Mouse (Mus musculus): Measurements from ENCODE around the gene Nfya.
"Not testable (repeated sequence)": the region's sequence is repeated elsewhere in the genome, so short reads cannot be mapped to it uniquely, and the experiment has no call there.

Gene Nfya

GRCm38 (mm10) chr17:48391446-48391845 lies 18.3 kb downstream of the Nfya start:
- no peak for DNase-seq (ENCODE audit: low spot score)

GRCm38 (mm10) chr17:48389442-48389841 lies 20.3 kb downstream of the Nfya start:
- no peak for DNase-seq (ENCODE audit: low spot score)

GRCm38 (mm10) chr17:48388666-48389065 lies 21.0 kb downstream of the Nfya start:
- DNase-seq (ENCODE audit: low spot score) = no peak

GRCm38 (mm10) chr17:48385786-48386461 lies 23.8 kb downstream of the Nfya start:
- DNase-seq (ENCODE audit: low spot score) = no peak

GRCm38 (mm10) chr17:48379050-48379449 lies 30.7 kb downstream of the Nfya start:
- DNase-seq (ENCODE audit: low spot score) = no peak

- DNase-seq (ENCODE audit: low spot score) = no peak
Measured at GRCm38 (mm10) chr17:48376102-48376501, 33.6 kb downstream of the Nfya start.

GRCm38 (mm10) chr17:48372987-48373386 lies 36.7 kb downstream of the Nfya start:
- DNase-seq (ENCODE audit: low spot score) = no peak

- no peak for DNase-seq (ENCODE audit: low spot score)
Measured at GRCm38 (mm10) chr17:48371621-48372020, 38.1 kb downstream of the Nfya start.

- no peak for DNase-seq (ENCODE audit: low spot score)
Measured at GRCm38 (mm10) chr17:48366806-48367205, 42.9 kb downstream of the Nfya start.

GRCm38 (mm10) chr17:48365511-48366155 lies 44.1 kb downstream of the Nfya start:
- no peak for DNase-seq (ENCODE audit: low spot score)

- no peak for DNase-seq (ENCODE audit: low spot score)
Measured at GRCm38 (mm10) chr17:48363421-48363965, 46.2 kb downstream of the Nfya start.

GRCm38 (mm10) chr17:48362966-48363365 lies 46.7 kb downstream of the Nfya start:
- no peak for DNase-seq (ENCODE audit: low spot score)

- no peak for DNase-seq (ENCODE audit: low spot score)
Measured at GRCm38 (mm10) chr17:48362346-48362745, 47.4 kb downstream of the Nfya start.

- DNase-seq (ENCODE audit: low spot score) = no peak
Measured at GRCm38 (mm10) chr17:48360462-48360861, 49.2 kb downstream of the Nfya start.

GRCm38 (mm10) chr17:48359616-48360015 lies 50.1 kb downstream of the Nfya start, which contains the start of gene Treml1:
Treml1 (plus strand) TSS chr17:48359916.
- DNase-seq (ENCODE audit: low spot score) = no peak

- DNase-seq (ENCODE audit: low spot score) = no peak
Measured at GRCm38 (mm10) chr17:48357892-48358291, 51.8 kb downstream of the Nfya start.

- no peak for DNase-seq (ENCODE audit: low spot score)
Measured at GRCm38 (mm10) chr17:48355822-48356221, 53.9 kb downstream of the Nfya start.

GRCm38 (mm10) chr17:48352976-48353375 lies 56.7 kb downstream of the Nfya start:
- not testable (repeated sequence) for DNase-seq (ENCODE audit: low spot score)

- DNase-seq (ENCODE audit: low spot score) = no peak
Measured at GRCm38 (mm10) chr17:48350681-48351193, 59.0 kb downstream of the Nfya start.

- DNase-seq (ENCODE audit: low spot score) = no peak
Measured at GRCm38 (mm10) chr17:48347287-48347686, 62.4 kb downstream of the Nfya start.

- DNase-seq (ENCODE audit: low spot score) = no peak
Measured at GRCm38 (mm10) chr17:48346834-48347233, 62.9 kb downstream of the Nfya start.

GRCm38 (mm10) chr17:48346231-48346630 lies 63.5 kb downstream of the Nfya start, which contains the start of gene Trem2:
Trem2 (plus strand) TSS chr17:48346401.
- DNase-seq (ENCODE audit: low spot score) = no peak

- no peak for DNase-seq (ENCODE audit: low spot score)
Measured at GRCm38 (mm10) chr17:48345824-48346223, 63.9 kb downstream of the Nfya start.

All from urinary bladder, postnatal 10 days (tissue).